Mouse (Mus musculus) heart, embryonic 15.5 days (tissue): ENCODE measurements around the gene Sec1. TPM values are rescaled to one million over a fixed set of nuclear protein-coding genes. Genes with fewer than 3 reads are reported as not detected.

Experiments used
- ATAC-seq: fragments of 200-750 bp; cut with Nextera tagmentation; replicated peaks from 2 replicates; pipeline ENCODE4 v1.8.0; 2017; ENCODE audit warnings: low read depth, moderate TSS enrichment; ENCODE audit not compliant: insufficient number of reproducible peaks, insufficient read depth, low FRiP score
- H3K27ac ChIP-seq: fragments of 300-500 bp; sonication (generic); 2 replicates; pipeline ENCODE4 v1.5.1; 2015; ENCODE audit warnings: mild to moderate bottlenecking, inconsistent platforms
- H3K27me3 ChIP-seq: fragments of 300-500 bp; sonication (generic); 2 replicates; pipeline ENCODE4 v1.6.1; 2015; ENCODE audit warnings: inconsistent platforms
- H3K36me3 ChIP-seq: fragments of 300-500 bp; sonication (generic); 2 replicates; pipeline ENCODE4 v1.6.1; 2015; ENCODE audit warnings: mild to moderate bottlenecking, inconsistent platforms
- H3K4me1 ChIP-seq: fragments of 300-500 bp; sonication (generic); replicated peaks from 2 replicates; pipeline ENCODE4 v1.6.1; 2015; ENCODE audit warnings: inconsistent platforms
- H3K4me2 ChIP-seq: fragments of 300-500 bp; sonication (generic); 2 replicates; pipeline ENCODE4 v1.6.1; 2015; ENCODE audit warnings: inconsistent platforms, mild to moderate bottlenecking, moderate library complexity
- H3K4me3 ChIP-seq: fragments of 300-500 bp; sonication (generic); 2 replicates; pipeline ENCODE4 v1.5.1; 2015; ENCODE audit warnings: mild to moderate bottlenecking, inconsistent platforms
- H3K9ac ChIP-seq: fragments of 300-500 bp; sonication (generic); 2 replicates; pipeline ENCODE4 v1.6.1; 2015; ENCODE audit warnings: mild to moderate bottlenecking, inconsistent platforms
- H3K9me3 ChIP-seq: fragments of 300-500 bp; sonication (generic); replicated peaks from 2 replicates; pipeline ENCODE4 v1.6.1; 2016; ENCODE audit warnings: inconsistent platforms
- WGBS: fragments of 180-500 bp; shearing (Covaris S2); methylation state at CpG from one replicate; pipeline ENCODE4 v1.1.7; 2015; ENCODE audit warnings: mixed read lengths; 5-methylcytosine and 5-hydroxymethylcytosine counted together
- polyA plus RNA-seq: library from polyadenylated mRNA; unstranded; fragments of >200 nt; fragmentation: Nextera tagmentation; extraction: Ambion mirVana; gene quantifications from 2 replicates; pipeline ENCODE4 v1.2.1, GENCODE M21; 2015

The Sec1 gene
- polyA plus RNA-seq, result 0.13 and 0.34 TPM in 2 replicates

DNA sequence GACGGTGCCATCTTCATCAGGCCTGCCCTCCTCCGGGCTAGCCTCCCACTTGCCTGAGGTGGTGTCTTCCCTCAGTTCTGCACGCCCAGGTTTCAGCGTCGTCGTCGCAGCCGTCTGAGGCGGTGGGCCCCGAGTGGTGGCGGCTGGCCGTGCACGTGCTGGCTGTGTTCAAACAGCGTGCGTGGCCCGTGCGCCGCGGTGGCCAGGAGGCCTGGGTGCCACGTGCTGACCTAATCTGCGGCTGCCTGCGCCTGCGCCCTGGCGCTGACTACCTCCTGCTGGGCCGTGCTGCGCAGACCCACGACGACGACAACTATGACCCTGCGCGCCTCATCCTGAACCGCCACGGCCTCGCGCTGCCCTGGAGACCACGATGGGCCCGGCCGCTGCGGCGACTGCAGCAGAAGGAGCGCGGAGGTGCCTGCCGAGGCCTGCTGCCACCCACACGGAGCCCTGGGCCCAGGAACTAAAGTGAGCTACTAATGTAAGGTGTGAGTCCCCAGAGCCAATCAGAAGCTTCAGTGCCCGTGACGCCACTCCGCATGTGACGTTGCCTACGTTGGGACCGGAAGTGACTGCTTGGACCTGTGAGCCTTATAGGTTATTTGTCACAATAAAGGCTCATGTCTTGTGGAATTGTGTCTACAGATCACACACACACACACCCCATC, at the start of gene Sec1:
Gene Sec1, minus strand, starts transcription at position 482 of the 671 bp plus-strand sequence.
- Histone ChIP-seq H3K27ac (no peak within 1 kb of the TSS), H3K36me3 (no peaks in the 10 kb centered on the region), H3K4me3 (no peak within 1 kb of the TSS), H3K9ac (no peak within 1 kb of the TSS), H3K9me3 (no peaks in the 10 kb centered on the region), H3K27me3 (peaks cover 11% of the 10 kb centered on the region), H3K4me1 (peaks cover 14% of the 10 kb centered on the region), H3K4me2 (no peak within 1 kb of the TSS)
- WGBS, result 85% methylated on average over 50 of the region's 50 CpGs
- ATAC-seq, result no peak

DNA sequence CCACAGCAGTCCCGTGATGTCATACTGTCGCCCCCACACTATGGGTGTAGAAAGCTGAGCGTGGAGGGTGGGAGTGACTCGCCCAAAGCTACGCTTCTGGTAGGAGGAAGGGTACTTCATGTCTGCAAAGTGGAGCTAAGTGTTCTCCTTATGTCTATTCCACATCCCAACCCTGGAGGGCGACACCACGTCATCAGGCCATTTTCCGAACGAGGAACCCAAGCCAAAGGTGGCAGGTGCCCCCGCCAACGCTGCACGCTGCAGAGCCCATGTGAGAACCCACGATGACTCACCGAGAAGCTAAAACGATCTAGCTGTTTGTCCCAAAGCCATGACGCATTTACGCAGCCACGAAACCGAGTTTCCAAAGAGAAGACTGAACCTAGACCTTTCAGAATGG, 48.1 kb upstream of the Sec1 start:
- H3K27me3 ChIP-seq, result no peaks in the 10 kb centered on the region
- H3K4me1 ChIP-seq, result 0 out of 2 replicates have a peak, but pooled peaks cover 4% of the 10 kb centered on the region
- H3K4me2 ChIP-seq, result peak overlapping the region; percentile 53
- no peak for ATAC-seq
- H3K9ac ChIP-seq, result peak overlapping the region; percentile 1; the same call in 1 of the 2 replicates
- peak overlapping the region; percentile 31 for H3K4me3 ChIP-seq
- WGBS, result 34% methylated on average over 19 of the region's 19 CpGs
- no peaks in the 10 kb centered on the region for H3K36me3 ChIP-seq
- no peak overlapping the region for H3K27ac ChIP-seq
- no peaks in the 10 kb centered on the region for H3K9me3 ChIP-seq

DNA sequence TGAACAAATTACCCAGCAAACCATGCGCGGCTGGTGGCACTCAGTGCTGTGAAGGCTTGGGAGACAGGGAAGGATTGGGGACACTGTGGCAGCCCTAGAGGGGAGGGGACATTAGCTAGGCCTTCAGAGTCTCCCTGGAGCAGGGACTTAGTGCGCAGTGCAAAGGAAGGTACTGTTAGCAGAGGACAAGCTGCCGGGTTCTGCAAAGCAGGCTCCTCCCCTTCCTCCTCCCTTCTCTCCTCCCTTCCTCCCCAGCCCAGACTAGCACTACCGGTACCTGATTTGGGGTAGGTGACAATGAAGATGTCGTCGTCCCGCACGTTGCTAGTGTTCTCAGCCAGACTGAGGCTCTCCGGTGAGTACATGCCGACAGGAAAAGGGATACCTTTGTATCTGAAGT, 47.6 kb upstream of the Sec1 start:
- Histone ChIP-seq H3K4me3 (peak overlapping the region; percentile 31), H3K4me2 (peak overlapping the region; percentile 53), H3K36me3 (no peaks in the 10 kb centered on the region), H3K27ac (no peak overlapping the region), H3K9ac (peak overlapping the region; percentile 1; the same call in 1 of the 2 replicates), H3K9me3 (no peaks in the 10 kb centered on the region), H3K4me1 (0 out of 2 replicates have a peak, but pooled peaks cover 4% of the 10 kb centered on the region), H3K27me3 (no peaks in the 10 kb centered on the region)
- 30% methylated on average over 11 of the region's 11 CpGs for WGBS
- ATAC-seq, result no peak; the same call in 1 of the 2 replicates

DNA sequence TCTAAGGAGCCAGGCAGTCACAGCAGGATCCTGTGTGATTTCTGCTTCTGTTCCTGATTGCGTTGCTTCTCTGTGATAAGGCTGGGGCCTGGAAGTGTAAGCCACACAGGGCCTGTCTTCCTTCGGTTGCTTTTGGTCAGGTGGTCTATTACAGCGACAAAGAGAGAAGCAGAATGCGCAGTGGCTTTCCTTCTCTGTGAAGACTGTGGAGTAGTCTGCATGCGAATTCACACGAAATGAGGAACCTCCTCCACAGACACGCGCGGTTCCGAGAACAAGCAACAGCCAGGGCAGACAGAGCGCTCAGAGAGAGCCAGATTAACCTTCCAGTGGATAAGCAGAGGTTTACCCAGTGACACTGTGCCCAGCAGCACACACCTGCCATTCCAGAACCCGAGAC, 47.1 kb upstream of the Sec1 start:
- H3K4me2 ChIP-seq, result peak overlapping the region; percentile 53; the same call in 1 of the 2 replicates
- no peaks in the 10 kb centered on the region for H3K36me3 ChIP-seq
- H3K9ac ChIP-seq, result no peak overlapping the region

DNA sequence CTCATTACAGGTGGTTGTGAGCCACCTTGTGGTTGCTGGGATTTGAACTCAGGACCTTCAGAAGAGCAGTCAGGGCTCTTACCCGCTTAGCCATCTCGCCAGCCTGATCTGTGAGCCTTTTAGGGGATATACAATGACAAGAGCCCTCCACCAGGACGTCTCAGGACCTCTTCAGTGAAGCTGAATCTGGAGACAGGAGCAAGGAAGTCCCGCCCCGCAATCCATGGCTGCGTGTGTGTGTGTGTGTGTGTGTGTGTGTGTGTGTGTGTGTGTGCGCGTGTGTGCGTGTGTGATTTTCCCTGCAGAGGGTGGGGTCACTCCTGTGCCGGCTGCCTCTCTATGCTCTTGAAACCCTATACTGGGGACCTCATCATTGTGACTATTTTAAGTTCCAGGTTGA, 45.6 kb upstream of the Sec1 start:
- Histone ChIP-seq H3K9ac (no peak overlapping the region), H3K27ac (no peak overlapping the region), H3K9me3 (no peaks in the 10 kb centered on the region), H3K4me1 (0 out of 2 replicates have a peak, but pooled peaks cover 4% of the 10 kb centered on the region), H3K27me3 (no peaks in the 10 kb centered on the region), H3K4me3 (no peak overlapping the region), H3K4me2 (no peak overlapping the region), H3K36me3 (no peaks in the 10 kb centered on the region)
- ATAC-seq, result no peak
- WGBS, result 68% methylated on average over 10 of the region's 10 CpGs

More for the DNA sequence above, 47.1 kb upstream of the Sec1 start:
- no peak for ATAC-seq
- no peaks in the 10 kb centered on the region for H3K27me3 ChIP-seq
- H3K4me1 ChIP-seq, result 0 out of 2 replicates have a peak, but pooled peaks cover 4% of the 10 kb centered on the region
- H3K4me3 ChIP-seq, result no peak overlapping the region
- H3K9me3 ChIP-seq, result no peaks in the 10 kb centered on the region
- 75% methylated on average over 12 of the region's 12 CpGs for WGBS
- no peak overlapping the region for H3K27ac ChIP-seq

DNA sequence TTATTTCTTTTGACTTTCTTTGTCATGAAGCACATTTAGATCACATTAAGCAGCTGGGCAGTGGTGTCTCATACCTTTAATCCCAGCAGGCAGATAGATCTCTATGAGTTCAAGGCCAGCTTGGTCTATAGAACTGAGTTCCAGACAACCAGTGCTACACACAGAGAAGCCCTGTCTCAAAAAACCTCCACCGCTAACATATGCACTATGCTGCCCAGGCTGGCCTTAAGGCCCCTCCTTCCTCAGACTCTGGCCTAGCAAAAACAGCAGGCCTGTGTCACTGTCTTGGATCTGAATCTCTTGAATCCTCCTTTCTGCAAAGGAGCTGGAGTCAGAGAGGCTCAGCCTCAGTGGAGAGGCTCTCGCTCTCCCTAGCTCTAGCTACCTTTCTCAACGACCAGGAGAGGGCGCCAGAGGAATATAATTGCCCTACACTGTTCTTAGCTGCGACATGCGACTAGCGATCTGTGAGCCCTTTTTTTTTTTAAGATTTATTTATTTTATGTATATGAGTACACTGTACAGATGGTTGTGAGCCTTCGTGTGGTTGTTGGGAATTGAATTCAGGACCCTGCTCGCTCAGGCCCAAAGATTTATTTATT, 45.1 kb upstream of the Sec1 start:
- no peak overlapping the region for H3K4me3 ChIP-seq
- peak; percentile 82; the same call in 1 of the 2 replicates for ATAC-seq
- H3K9me3 ChIP-seq, result no peaks in the 10 kb centered on the region
- no peaks in the 10 kb centered on the region for H3K27me3 ChIP-seq
- H3K36me3 ChIP-seq, result no peaks in the 10 kb centered on the region
- 8% methylated on average over 9 of the region's 9 CpGs for WGBS
- no peak overlapping the region for H3K4me2 ChIP-seq
- no peak overlapping the region for H3K27ac ChIP-seq
- no peak overlapping the region for H3K9ac ChIP-seq
- H3K4me1 ChIP-seq, result 0 out of 2 replicates have a peak, but pooled peaks cover 4% of the 10 kb centered on the region

DNA sequence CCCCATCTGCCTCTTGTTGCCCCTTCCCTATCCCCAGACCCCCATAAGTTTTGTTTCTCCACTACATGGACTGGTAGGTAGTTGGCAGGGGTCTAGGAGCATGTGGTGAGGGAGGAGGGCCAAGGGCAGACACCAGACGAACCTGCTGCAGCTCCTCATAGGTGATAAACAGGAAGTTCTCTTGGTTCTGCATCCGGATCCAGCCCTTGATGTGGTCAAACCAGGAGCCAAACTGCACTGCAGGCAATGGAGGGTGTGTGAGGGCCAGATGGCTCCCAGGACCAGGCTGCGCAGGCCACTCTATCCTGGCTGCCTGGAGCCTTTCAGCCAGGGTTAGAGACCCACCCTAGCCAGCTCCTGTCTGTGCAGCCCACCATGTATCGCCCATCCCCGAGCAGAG, 39.3 kb upstream of the Sec1 start:
- Histone ChIP-seq H3K27me3 (no peaks in the 10 kb centered on the region), H3K9ac (no peak overlapping the region), H3K4me3 (no peak overlapping the region), H3K27ac (no peak overlapping the region), H3K4me1 (0 out of 2 replicates have a peak, but pooled peaks cover 7% of the 10 kb centered on the region), H3K4me2 (no peak overlapping the region), H3K9me3 (no peaks in the 10 kb centered on the region), H3K36me3 (no peaks in the 10 kb centered on the region)
- no peak for ATAC-seq
- whole genome bisulfite sequencing, result 75% methylated on average over 5 of the region's 5 CpGs

DNA sequence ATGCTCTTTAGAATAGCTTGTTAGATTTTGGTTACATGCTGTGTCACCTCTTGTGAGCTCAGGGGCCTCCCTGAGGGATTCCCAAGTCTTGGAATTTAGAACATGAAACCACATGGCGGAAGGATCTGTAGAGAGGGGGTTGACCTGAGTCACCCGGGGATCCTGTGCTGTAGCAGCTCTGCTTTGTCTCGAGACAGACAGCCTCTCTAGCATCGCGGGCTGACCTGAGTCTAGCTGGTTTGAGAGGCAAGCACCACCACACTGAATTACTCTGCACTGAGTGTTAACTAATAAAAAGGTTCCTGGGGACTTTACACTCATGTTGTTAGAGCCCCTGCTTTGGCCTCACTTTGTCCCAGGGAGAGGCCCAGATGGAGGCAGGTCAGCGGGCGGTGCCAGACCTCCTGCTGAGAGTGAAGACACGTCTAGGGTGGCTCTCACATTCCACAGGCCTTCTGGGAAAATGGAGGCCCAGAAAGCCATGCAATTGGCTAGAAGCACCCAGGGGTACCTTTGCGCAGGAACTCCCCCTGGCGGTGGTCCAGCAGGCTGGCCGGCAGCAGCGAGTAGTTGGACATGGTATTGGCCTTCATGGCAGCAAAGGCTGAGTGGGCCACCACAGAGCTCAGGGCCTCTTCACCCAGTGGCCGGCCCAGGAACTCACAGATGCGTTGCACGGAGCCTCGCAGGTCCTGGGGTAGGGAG, 36.7 kb upstream of the Sec1 start:
- Histone ChIP-seq H3K27ac (no peak overlapping the region), H3K9me3 (no peaks in the 10 kb centered on the region)
- 19% methylated on average over 16 of the region's 16 CpGs for WGBS

DNA sequence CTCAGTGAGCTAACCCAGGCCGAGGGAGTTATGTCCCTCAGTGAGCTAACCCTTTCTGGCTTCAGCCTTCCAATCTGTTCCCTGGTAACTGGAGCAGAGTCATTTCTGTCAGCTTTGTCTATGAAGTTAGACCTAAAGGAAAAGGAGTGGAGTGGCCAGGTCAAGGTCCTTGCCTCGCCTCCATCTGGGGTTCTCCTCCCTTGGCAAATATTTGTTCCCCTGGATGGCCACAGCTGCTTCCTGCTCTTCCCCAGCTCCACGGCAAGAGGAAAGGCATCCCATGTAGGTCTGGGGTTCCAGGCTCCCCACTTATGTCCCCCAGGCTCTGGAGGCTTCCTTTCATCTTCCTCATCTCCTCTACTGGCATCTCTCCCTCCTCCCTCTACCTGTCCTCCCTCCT, 33.4 kb upstream of the Sec1 start:
- H3K27ac ChIP-seq, result no peak overlapping the region
- no peak overlapping the region for H3K9ac ChIP-seq
- H3K36me3 ChIP-seq, result peaks cover 15% of the 10 kb centered on the region; the same call in 1 of the 2 replicates
- no peaks in the 10 kb centered on the region for H3K27me3 ChIP-seq
- H3K9me3 ChIP-seq, result no peaks in the 10 kb centered on the region
- H3K4me2 ChIP-seq, result no peak overlapping the region
- no peak overlapping the region for H3K4me3 ChIP-seq
- ATAC-seq, result no peak
- H3K4me1 ChIP-seq, result 0 out of 2 replicates have a peak, but pooled peaks cover 7% of the 10 kb centered on the region
- 79% methylated on average over 3 of the region's 3 CpGs for WGBS

More for the DNA sequence above, 36.7 kb upstream of the Sec1 start:
- H3K36me3 ChIP-seq, result 0 out of 2 replicates have a peak, but pooled peaks cover 3% of the 10 kb centered on the region
- 0 out of 2 replicates have a peak, but pooled peaks cover 7% of the 10 kb centered on the region for H3K4me1 ChIP-seq
- H3K9ac ChIP-seq, result no peak overlapping the region
- no peak overlapping the region for H3K4me2 ChIP-seq
- H3K4me3 ChIP-seq, result no peak overlapping the region
- ATAC-seq, result no peak
- no peaks in the 10 kb centered on the region for H3K27me3 ChIP-seq

DNA sequence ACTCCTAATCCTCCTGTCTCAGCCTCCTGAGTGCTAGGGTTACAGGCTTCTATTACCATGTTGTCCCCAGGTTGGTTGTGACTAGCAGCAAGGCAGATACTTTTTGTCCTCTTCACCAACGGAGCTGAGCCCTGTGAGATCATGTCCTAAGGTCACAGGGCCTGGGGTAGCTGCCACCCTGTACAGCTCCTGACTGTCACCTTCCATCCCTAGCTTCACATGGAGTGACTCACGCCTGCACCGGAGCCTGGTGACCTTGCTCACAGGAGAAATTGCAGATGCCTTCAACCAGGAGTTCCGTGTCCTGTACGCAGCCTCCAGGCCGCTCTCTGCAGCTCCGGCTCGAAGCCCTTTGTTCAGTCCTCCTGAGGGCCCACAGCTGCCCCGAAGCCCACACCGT, 32.2 kb upstream of the Sec1 start:
- Histone ChIP-seq H3K9me3 (no peaks in the 10 kb centered on the region), H3K4me2 (no peak overlapping the region), H3K27ac (no peak overlapping the region), H3K4me3 (no peak overlapping the region), H3K9ac (no peak overlapping the region), H3K36me3 (peaks cover 15% of the 10 kb centered on the region; the same call in 1 of the 2 replicates), H3K4me1 (0 out of 2 replicates have a peak, but pooled peaks cover 7% of the 10 kb centered on the region), H3K27me3 (no peaks in the 10 kb centered on the region)
- no peak for ATAC-seq
- 86% methylated on average over 10 of the region's 10 CpGs for WGBS

DNA sequence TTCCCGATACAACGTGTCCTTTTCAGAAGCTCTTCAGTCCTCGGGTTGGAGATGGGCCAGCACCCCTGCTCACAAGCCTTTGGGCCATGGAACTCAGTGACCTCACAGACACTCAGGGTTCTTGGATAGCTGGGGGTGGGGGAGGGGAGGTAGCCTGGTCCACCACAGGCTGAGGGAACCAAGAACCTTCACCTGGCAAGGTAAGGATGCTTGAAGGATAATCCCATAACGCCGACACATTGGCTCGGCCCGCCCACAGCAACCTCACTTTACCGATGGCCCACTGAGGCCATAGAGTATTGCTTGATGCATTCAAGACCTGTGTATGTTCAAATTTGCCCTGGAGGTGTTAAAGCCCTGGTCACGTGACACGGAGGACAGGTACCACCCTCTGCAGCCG, 31.5 kb upstream of the Sec1 start, which contains the start of gene Spaca4:
Gene Spaca4, minus strand, starts transcription at position 101 of the 400 bp plus-strand sequence.
- H3K9me3 ChIP-seq, result no peaks in the 10 kb centered on the region
- H3K9ac ChIP-seq, result no peak within 1 kb of the TSS
- H3K27me3 ChIP-seq, result no peaks in the 10 kb centered on the region
- no peak within 1 kb of the TSS for H3K4me3 ChIP-seq
- no peak within 1 kb of the TSS for H3K27ac ChIP-seq
- 94% methylated on average over 11 of the region's 11 CpGs for WGBS
- 0 out of 2 replicates have a peak, but pooled peaks cover 1% of the 10 kb centered on the region for H3K4me1 ChIP-seq
- ATAC-seq, result no peak
- peaks cover 21% of the 10 kb centered on the region for H3K36me3 ChIP-seq
- no peak within 1 kb of the TSS for H3K4me2 ChIP-seq
